Mouse (Mus musculus) CD4-positive, CD25-positive, alpha-beta regulatory T cell, adult 2 months (primary cell): ENCODE results near the gene Usp18.

Experiments
- DNase-seq: peaks from one replicate; pipeline ENCODE4 v3.0.0-alpha.2; 2012; ENCODE audit warnings: low read depth, low spot score

Usp18 gene

DNA sequence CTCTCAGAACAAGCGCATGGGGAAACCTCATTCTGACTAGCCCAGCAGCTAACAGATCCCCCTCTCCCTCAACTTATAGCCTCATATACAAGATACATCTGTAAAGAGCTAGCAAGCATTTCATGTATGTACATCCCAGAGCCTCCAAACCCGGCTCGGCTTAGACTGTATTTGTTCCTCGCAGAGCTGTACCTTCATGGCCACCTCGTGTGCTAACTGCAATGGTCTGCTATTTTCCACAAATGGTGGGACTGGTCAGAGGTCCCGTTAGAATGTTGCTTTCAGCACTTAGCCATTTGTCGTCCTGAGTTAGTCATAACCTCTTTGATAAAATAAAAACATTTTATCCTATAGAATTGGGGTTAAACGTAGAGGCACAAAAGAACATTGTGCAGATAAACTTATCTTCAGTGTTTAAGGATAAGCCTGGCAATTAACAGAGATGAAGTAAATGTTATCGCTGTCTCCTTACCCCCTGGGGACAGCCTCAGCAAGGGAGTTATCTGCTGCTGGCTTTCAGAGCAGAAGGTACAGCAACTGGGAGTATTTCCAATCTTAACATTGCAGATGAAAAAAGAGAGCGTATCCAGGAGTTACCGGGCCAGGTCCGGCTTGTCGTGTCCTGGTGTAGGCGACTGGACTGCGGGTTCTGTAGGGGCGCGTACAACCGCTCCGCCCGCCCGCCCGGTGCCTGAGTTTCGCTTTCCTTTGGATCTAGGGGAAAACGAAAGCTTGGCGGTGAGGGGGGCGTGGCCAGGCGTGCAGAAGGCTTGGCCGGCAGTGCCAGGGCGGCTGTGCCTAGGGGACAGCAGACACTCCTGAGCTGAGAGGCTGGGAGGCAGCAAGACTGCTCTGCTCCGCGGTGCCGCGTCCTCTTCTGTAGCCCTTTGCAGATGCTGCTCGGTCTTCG, at the start of gene Usp18:
Gene Usp18 (plus strand): TSS at position 780 of the 910 bp plus-strand sequence.
- DNase-seq: peak; percentile 93

GRCm38 (mm10) chr6:121197807-121198365, 47.8 kb upstream of the Usp18 start:
- no peak for DNase-seq

DNA sequence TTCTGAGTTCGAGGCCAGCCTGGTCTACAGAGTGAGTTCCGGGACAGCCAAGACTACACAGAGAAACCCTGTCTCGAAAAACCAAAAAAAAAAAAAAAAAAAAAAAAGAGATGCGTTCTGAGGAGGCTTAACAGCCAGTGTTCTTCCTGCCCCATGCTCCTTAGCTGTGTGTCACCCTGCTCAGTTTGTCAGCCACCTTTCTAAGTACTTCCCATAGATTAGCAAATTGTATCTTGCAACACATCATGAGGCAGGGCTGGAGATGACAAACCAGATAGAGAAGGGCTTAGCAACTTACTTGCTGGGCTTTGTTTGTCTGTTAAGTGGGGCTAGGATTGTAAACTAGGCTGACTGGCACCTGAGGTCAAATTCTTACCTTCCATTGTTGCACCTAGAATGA, 45.2 kb upstream of the Usp18 start:
- no peak for DNase-seq

DNA sequence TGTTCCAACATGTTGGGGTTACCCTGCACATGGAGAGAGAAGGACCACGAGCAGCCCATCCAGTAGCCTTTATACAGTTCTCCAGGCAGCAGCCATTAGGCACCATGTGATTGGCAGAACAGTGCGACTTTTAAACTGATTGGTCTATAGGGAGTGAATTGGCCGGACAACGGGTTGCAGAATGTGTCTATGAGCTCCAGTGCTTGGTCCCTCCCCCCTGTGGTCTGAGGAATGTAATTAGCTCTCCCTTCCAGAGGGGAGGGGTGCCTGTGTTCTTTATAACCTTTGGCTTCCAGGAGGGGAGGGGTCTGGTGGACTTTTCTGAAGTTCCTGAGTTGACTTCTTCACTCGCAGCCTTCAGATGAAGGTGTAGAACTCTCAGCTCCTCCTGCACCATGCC, 43.7 kb upstream of the Usp18 start:
- DNase-seq: no peak

DNA sequence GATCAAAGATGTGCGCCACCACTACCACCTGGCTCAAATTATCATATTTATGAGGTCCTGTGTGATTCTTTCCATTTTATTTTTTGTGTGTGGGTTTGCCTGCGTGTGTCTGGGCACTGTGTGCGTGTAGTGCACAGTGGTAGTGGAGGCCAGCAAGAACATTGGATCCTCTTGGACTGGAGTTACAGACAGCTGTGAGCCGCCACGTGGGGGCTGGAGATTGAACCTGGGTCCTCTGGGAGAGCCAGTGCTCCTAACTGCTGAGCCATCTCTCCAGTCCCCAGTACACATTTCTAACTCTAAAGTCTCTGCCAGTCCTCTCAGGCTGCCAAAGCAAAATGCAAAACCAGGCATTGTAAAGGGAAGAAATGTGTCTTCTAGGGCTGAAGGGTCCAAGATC, 39.2 kb upstream of the Usp18 start:
- DNase-seq: no peak

GRCm38 (mm10) chr6:121209584-121209983, 36.1 kb upstream of the Usp18 start:
- DNase-seq: no peak

DNA sequence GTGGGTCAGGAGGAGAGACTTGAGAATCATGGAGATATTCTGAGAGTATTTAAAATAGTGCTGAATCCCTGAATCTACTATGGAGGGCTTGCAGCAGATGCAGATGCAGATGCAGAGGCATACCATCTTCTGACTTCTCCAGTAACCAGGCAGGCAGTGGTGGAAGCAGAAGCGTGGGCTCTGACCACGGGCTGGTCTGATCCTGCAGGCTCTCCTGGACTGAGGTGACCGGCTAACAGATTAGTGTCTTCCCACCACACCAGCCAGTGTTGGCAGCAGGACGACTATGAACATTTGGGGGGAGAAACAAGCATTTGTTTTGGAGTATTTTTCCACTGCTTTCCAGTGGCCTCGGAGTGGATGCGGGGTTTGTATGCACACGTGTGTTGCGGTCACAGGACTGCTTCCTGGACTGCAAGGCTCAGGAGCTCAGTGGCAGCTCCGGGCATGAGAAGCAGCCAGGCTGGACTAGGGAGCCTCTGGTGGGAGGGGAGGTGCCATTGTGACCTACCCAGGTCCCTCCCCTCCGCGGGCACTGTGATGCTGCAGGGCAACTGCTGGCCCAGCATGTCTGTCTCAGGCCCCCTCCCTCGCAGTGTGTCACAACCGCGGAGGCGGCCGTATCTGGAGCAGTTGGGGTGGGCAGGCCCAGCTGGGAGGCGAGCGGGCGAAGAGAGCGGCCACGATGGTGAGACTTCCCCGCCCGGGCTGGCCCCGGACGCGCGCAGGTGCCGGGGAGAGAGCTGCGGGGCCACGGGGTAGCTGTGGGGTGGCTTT, 35.4 kb upstream of the Usp18 start, which contains the start of gene Tuba8:
Gene Tuba8 (plus strand): TSS at position 548 of the 777 bp plus-strand sequence.
- DNase-seq: peak; percentile 56

DNA sequence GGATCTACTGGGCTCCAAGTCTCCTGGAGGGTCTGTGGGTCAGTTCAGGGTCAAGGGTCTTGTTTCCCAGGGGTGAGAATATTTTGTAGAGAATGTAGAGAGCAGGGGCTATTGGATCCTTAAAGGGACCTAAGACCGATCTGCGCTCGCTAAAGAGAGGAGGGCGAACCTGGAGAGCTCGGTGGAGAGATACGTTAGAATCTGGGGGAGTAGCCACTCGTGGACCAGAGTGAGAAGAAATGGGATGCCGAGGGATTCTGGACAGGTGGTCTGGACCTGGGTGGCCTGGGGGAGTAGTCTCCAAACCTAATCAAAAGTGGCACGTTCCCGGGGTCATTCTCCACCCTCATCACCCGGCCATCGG, 34.8 kb upstream of the Usp18 start:
- no peak for DNase-seq

DNA sequence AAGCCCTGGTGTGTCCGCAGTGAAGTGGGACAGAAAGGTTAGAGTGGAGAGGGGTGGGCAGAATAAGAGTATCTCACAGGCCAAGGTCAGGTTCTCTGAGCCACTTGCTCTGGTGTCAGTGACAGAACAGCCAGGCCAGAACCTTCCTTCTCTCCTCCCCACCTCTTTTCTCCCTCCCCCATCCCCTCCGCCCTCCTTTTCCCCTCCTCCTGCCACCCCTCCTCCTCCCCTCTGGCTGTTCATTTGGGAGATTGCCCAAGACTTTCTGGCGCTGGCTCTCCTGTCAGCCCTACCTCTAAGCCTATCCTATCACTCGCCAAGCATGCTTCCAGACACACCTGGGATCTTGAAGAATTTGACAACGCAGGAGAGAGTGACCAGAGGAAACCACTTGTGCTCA, 34.0 kb upstream of the Usp18 start:
- DNase-seq: no peak

GRCm38 (mm10) chr6:121212988-121213387, 32.7 kb upstream of the Usp18 start:
- no peak for DNase-seq

- DNase-seq: no peak
Measured at GRCm38 (mm10) chr6:121214221-121214620, 31.5 kb upstream of the Usp18 start.

DNA sequence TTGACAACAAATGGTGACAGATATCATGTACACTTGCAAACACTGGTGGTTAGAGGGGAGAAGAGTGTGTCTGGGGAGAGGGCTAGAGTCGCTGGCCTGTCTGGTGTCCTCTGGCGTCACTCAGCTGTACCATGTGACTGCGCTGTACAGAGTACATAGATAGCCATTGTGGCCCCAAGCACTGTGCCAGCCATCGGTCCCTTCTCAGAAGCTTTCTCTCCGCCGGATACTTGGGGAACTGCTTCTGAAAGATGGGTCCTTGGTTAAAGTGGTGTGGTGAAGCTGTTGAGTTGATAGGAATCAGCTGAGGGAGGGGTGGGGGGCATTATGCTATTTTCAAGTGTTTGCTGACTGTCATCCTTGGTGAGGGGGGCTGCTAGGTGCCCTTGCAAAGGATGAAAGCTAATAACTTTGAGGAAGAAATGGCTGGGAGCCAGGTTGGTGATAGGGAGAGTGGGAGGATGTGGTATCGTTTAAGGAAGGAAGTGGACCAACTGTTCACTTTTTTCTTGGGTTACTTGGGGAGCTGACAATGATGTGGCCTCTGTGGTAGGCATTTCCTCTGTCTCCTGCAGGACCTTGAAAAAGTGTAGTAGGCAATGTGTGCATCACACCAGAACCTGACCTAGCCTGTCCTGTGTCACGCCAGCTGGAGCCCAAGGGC, 30.9 kb upstream of the Usp18 start:
- peak; percentile 38 for DNase-seq

DNA sequence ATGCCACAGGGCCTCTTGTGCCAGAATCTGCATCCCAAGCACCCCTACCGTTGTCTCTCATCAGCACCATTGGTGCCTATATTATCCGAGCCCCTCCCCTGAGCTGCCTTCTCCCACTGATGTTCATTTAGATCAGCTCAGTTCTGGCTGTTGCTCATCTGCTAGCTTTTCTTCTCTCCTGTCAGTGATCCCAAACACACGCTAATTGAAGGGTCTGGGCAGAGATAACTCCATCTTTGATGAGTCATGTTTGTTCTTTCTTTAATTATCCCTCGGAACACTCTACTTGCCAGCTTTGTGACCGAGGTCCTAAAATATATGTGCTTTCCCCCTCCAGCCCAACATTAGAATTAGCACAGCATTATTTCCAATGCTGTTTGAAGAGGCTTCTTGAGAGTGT, 30.4 kb upstream of the Usp18 start:
- DNase-seq: no peak

GRCm38 (mm10) chr6:121215896-121216295, 29.8 kb upstream of the Usp18 start:
- DNase-seq: no peak

DNA sequence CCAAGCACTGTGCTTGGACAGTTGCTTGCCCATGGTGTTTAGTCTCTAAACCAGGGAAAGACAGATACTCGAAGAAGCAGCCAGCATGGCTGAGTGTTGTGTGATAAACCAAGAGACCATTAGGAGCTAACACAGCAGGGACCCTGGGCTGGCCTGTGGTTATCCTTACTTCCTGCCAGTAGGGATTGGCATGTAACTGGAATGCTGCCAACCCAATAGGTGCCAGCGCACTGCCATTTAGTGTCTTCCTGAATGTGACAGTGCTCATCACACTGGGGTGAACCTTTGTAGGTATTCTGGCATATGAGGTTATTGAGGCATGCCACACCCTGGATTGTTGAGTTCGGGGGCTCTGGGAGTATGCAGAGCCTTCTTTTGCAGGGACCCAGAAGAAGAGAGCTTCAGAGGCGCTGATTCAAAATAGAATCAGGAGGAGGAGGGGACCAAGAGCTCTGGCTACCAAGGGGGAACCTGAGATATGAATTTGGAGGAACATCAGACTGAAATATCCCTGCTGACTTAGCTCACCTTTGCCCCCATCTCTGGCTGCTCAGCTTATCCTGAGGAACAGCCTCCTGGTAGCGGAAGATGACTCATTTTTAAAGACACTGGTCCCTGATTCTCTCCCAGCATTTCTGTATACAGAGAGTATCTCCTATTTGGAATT, 29.0 kb upstream of the Usp18 start:
- DNase-seq: no peak

DNA sequence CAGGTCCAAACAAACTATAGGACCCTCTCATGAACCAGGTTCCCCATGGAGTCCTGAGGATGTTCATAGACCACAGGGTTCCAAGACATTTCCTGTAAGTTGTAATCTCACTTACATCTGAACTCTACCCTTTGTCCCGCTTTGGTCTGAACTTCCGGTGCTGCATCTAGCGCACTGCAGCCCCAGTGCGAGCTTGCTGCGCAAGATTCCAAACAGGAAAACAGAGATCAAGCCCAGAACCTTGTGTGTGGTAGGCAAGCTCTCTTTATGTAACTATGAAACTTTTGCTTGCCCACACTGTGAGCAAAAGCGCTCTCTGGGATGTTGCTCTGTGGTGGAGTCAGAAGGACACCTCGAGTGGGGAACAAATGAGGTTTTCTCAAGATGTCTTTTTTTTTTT, 27.7 kb upstream of the Usp18 start:
- DNase-seq: peak; percentile 61

- DNase-seq: no peak
Measured at GRCm38 (mm10) chr6:121219406-121219805, 26.3 kb upstream of the Usp18 start.

- no peak for DNase-seq
Measured at GRCm38 (mm10) chr6:121220181-121220580, 25.5 kb upstream of the Usp18 start.

DNA sequence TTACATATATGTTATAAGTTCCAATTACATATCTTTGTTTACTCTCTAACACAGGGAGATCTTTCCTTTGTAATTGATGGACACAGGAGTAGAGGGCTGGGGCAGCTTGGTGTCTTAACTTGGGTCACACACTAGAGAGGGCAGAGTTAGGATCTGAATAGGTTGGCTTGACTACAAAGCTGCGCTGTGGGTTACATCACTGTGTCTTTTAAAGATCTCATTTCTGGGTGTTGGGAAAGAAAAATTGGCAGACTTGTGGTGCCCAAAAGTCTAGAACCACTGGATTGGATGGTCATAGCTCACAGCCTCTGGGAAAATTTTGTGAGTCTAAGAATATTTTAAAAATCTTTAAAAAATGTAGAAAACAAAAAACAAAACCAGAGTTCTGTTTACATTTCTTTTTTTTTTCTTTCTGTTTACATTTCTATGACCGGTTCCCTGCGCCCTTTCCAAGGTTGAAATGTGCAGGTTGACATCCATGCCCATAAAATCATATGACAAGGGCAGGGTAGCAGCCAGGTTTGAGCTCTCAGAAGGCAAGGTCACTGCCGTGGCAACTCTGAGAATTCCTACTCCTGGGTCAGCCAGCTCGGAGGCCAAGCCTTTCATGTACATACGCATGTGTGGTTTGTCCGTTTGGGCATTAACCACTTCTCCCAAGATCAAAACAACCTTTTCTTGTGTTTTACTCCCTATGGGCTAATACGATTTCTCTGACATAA, 23.7 kb upstream of the Usp18 start:
- no peak for DNase-seq

GRCm38 (mm10) chr6:121223001-121223400, 22.7 kb upstream of the Usp18 start:
- DNase-seq: no peak

- DNase-seq: no peak
Measured at GRCm38 (mm10) chr6:121224067-121224466, 21.6 kb upstream of the Usp18 start.
